Mouse (Mus musculus) lung, postnatal 0 days (tissue): ENCODE results near the gene Krt9.

ENCODE experiments used
- CTCF ChIP-seq: IDR thresholded peaks from 2 replicates; pipeline ENCODE4 v1.5.1; 2016; ENCODE audit warnings: antibody characterized with exemption, mild to moderate bottlenecking
- EP300 ChIP-seq: IDR thresholded peaks from 2 replicates; pipeline ENCODE4 v1.6.1; 2016; ENCODE audit warnings: antibody characterized with exemption, mild to moderate bottlenecking, control low read depth

GRCm38 (mm10) chr11:100200104-100200820, 7.2 kb upstream of the Krt9 start:
- no peak for TF ChIP-seq EP300
- TF ChIP-seq CTCF = peak; percentile 61
